Mouse (Mus musculus): ENCODE results near the gene Pdhx. TPM values are rescaled to one million over a fixed set of nuclear protein-coding genes. Genes with fewer than 3 reads are reported as not detected.

Gene Pdhx
- 10 to 100 TPM; 64.6 to 75.5 TPM for total RNA-seq (2021)
- long read RNA-seq, experiment 1, transcript Pdhx-201 (11 exons, 2,506 nt) = major isoform, 45 of 55 reads
- long read RNA-seq, experiment 1, partial matches to known transcripts = 4 of 55 reads
- long read RNA-seq, experiment 1, other reads (novel, unspliced or antisense) = 6 of 55 reads
- long read RNA-seq, experiment 2, transcript Pdhx-201 (11 exons, 2,506 nt) = major isoform, 125 of 137 reads
- long read RNA-seq, experiment 2, partial matches to known transcripts = 5 of 137 reads
- long read RNA-seq, experiment 2, other reads (novel, unspliced or antisense) = 7 of 137 reads

- DNase-seq (ENCODE audit: low spot score in 2 of 2) = peak; percentile 99 to 100
Measured at GRCm38 (mm10) chr2:103073219-103073982, at the start of gene Pdhx, which contains the start of gene Apip. Pdhx (minus strand) TSS chr2:103073513. Apip (plus strand) TSS chr2:103073675.

- no peak for DNase-seq (ENCODE audit: low spot score in 2 of 2)
Measured at GRCm38 (mm10) chr2:103119197-103119854, 46.0 kb upstream of the Pdhx start.

DNA sequence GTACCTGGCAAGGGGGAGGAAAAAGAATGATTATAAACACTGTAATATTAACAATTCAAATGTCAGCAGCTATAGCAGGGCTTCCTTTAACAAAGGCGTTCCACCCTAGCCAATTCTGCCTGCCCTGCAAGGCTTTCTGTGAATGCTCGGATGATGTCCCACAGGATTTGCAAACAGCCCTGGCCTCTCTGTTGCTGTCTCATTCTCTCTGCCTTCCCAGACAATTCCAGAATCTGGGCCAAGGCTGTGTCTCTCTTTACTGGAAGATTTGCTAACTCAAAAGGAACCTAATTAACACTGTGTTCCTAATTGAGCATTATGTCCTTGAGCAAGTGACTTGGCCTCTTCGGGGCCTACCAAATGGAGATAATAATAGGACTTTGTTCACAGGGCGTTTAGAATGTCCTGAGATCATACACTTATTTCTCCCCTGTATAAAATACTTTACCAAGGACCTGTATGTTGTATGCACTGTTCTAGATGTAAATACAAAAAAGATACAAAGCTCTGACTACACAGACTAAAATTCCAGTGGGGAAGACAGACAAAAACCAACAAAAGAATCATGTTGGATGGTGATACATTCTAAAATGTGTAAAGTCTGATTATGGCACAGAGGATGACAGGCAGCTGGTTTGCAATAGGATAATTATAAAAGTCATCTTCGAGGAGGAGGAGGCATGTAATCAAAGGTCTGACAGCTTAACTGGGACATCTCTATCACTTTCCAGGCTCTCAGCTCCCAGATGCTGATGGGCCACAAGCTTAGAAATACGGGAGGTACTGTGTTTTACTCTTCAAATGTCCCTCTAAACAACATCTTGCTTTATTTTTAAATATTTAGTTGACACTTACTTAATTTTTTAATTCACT is 45.2 kb upstream of the Pdhx start:
- DNase-seq (ENCODE audit: low spot score in 2 of 2) = no peak

DNA sequence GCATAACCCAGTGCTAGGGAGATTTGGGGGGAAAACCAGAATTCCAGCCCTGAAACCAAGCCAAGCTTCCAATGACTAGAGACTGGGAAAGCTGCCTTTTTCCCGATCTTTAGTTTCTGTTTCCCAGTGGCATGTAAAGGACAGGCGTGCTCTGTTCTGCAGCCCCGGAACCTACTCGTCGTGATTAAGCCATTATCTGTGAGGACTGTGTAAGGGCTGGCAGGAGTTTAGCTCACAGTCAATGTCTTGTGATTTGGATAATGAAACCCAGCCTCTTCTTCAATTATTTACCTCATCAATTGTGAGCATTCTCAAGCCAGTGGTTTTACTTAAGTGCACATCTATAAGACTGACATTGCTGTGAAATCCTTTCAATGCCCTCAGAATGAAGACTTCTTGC is 43.9 kb upstream of the Pdhx start:
- no peak for DNase-seq (ENCODE audit: low spot score in 2 of 2)

GRCm38 (mm10) chr2:103111669-103112068 is 38.4 kb upstream of the Pdhx start:
- DNase-seq (ENCODE audit: low spot score in 2 of 2) = no peak

DNA sequence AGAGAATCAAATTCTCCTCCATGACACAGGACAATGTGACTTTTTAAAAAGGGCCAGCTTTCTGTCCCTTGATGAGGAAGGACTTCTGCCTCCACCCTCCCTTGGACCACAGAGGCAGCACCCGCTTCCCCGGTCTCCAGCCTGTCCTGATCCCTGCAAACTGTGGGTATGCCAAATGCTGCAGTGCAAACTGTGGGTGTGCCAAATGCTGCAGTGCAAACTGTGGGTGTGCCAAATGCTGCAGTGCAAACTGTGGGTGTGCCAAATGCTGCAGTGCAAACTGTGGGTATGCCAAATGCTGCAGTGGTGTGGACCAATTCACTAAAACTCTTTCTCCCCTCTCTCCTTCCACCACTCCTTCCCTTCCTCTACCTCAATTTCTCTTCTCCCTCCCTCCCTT is 32.9 kb upstream of the Pdhx start:
- no peak for DNase-seq (ENCODE audit: low spot score in 2 of 2)

DNA sequence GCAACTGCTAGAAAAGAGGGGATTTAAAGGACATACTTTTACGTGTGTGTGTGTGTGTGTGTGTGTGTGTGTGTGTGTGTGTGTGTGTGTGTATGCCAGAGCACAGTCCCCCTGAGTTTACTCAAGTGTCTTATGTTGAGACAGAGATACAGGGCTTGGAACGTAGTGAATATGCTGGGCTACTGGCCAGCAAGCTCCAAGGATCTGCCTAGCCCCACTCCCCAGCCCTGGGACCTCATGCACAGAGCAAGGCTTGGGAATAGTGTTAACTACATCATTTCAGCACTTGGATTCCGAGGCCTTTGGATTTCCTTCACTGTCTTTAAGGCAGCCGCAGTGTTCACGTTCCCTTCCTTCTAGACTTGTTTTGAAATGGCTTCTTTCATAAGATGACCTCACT is 29.3 kb upstream of the Pdhx start:
- no peak for DNase-seq (ENCODE audit: low spot score in 2 of 2)

- DNase-seq (ENCODE audit: low spot score in 2 of 2) = no peak
Measured at GRCm38 (mm10) chr2:103089521-103089920, 16.2 kb upstream of the Pdhx start.

DNA sequence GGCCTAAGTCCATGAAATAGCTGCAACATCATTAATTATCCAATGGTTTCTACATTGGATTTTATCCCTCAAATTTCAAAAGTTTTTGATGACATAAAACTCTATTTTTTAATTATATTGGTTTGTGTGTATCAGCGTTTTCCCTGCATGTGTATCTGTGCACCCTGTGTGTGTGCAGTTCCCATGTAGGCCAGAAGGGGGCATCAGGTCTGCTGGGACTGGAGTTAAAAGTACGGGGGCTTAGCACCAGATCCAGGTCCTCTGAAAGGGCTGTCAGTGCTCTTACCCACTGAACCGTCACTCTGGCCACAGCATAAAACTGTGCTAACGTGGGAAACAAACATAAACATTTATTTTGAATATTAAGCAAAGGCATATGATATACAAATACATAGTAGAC is 14.8 kb upstream of the Pdhx start:
- no peak for DNase-seq (ENCODE audit: low spot score in 2 of 2)

DNA sequence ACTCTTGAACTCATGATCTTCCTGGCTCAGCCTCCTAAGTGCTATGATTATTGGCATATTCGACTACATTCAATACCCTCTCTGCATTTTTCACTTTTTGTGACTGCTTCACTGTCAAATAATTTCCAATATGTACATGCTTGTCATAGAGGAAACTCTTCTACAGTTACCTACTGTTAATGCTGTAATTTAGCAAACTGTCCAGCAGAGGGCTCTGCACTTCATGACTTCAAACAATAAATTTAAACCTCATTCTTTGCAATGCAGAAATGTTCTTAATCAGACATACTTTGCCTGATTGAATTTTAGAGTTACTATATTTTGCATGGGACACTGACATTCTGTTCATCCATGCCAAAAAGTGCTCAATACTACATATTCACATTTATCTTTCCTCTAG is 13.1 kb upstream of the Pdhx start:
- DNase-seq (ENCODE audit: low spot score in 2 of 2) = no peak

- DNase-seq (ENCODE audit: low spot score in 2 of 2) = no peak
Measured at GRCm38 (mm10) chr2:103085633-103086032, 12.3 kb upstream of the Pdhx start.

GRCm38 (mm10) chr2:103084451-103084850 is 11.1 kb upstream of the Pdhx start:
- DNase-seq (ENCODE audit: low spot score in 2 of 2) = no peak

DNA sequence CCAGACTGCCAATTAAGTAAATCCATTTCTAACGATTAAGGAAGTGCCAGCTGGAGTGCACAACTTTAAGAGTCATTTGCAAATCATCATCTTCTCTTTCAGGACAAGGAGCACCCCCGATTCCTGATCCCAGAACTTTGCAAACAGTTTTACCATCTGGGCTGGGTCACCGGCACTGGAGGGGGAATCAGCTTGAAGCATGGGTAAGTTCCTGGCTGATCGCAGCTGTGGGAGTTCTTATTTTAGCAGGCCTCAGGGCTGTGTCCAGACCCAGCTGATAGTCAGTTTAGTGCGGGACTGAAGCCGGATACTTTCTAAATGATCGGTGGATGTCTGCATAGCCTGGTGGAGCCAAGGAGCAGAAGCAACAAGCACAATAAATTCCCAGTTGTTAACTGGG is 9.5 kb upstream of the Pdhx start:
- DNase-seq (ENCODE audit: low spot score in 2 of 2) = no peak

DNA sequence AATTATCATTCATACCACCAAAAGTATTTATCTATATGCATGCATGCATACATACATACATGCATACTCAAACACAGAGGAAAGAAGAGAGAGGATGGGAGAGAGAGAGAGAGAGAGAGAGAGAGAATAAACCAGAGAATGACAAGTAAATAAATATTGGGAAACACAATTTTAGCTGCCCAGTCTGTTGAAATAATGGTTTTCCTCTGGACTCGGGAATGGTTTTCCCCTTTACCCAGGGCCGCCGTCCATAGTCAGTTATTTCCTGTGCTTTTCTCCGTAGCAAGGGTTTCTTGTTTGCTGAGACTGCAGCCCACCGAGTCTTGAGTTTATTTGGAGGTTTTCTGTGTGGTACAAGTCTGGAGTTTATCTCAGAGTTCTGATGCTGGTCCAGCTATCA is 8.4 kb upstream of the Pdhx start:
- no peak for DNase-seq (ENCODE audit: low spot score in 2 of 2)

- DNase-seq (ENCODE audit: low spot score in 2 of 2) = no peak
Measured at GRCm38 (mm10) chr2:103081117-103081516, 7.8 kb upstream of the Pdhx start.

DNA sequence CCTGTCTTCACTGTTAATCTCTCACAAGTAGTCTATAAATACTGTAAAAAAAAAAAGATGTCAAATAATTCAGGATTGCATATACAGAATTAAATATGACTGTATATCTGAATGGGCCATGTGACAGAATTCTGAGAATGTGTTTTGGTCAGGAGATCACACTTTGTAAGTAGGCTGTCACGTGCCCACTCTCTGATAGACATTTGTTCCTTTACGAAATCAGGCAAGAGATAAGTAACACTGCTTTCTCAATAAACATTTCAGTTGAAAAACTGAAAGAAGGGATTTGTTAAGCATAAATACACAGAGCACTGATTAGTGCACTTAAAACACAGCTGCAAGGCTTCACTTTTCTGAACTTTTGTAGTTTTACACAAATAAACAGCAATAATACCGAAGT is 2.7 kb downstream of the Pdhx start:
- DNase-seq (ENCODE audit: low spot score in 2 of 2) = no peak

DNA sequence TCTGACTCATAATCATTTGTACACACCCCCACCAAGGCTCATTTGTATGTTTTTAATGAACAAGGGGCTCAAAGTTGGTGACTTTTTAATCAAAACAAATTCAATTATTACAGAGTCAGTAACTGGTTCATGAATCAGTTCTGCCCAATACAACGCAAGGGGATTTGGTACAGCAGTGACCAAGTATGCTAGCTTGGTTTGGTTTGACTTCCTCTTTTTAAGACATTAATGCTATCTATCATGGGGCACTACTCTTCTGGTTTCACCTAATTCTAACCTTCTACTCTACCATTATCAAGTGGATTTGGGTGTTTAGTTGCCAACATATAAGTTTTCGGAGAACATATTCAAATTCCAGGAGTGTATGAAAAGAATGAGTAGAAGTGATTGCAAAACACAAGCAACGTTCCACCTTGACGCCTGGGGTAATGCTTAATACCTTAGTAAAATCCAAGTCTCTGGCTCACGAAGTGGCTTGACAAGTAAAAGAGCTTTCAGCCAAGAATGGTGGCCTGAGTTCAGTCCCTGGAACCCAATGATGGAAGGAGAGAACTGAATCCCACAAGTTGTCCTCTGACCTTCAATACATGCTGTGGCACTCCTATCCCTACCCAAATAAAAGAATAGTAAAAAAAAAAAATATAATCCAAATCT is 3.4 kb downstream of the Pdhx start:
- no peak for DNase-seq (ENCODE audit: low spot score in 2 of 2)

GRCm38 (mm10) chr2:103068602-103069001 is 4.7 kb downstream of the Pdhx start:
- DNase-seq (ENCODE audit: low spot score in 2 of 2) = no peak

- DNase-seq (ENCODE audit: low spot score in 2 of 2) = no peak
Measured at GRCm38 (mm10) chr2:103067552-103068207, 5.6 kb downstream of the Pdhx start.
